Mouse (Mus musculus) adrenal gland, postnatal 4 days (tissue): ENCODE data around the gene Id3. TPM values are rescaled to one million over a fixed set of nuclear protein-coding genes. Genes with fewer than 3 reads are reported as not detected.
"Not testable (repeated sequence)": the region's sequence is repeated elsewhere in the genome, so short reads cannot be mapped to it uniquely, and the experiment has no call there.

Source experiments
- DNase-seq, 2 experiments: peaks; one replicate each; pipeline ENCODE4 v3.0.0; 2021 to 2022; ENCODE audit warnings: low spot score in 2 of 2, mixed read lengths in 2 of 2
- long read RNA-seq, 2 experiments: library from polyadenylated mRNA; stranded (forward); transcript quantifications; one replicate each; pipeline ENCODE4 v2.0.0; 2021
- total RNA-seq, 2 experiments: library from RNA; stranded (reverse); gene quantifications; 2 replicates each; pipeline ENCODE4 v1.2.3; 2021

The Id3 gene
- 10 to 100 TPM; 97.4 to 99.5 TPM for total RNA-seq
- long read RNA-seq, experiment 1, transcript Id3-201 (3 exons, 1,278 nt) = major isoform, 113 of 122 reads
- long read RNA-seq, experiment 1, partial matches to known transcripts = 1 of 122 reads
- long read RNA-seq, experiment 1, other reads (novel, unspliced or antisense) = 4 of 122 reads
- long read RNA-seq, experiment 2, transcript Id3-201 (3 exons, 1,278 nt) = major isoform, 153 of 186 reads
- long read RNA-seq, experiment 2, transcript Id3-203 (2 exons, 738 nt) = minor isoform, 5 of 186 reads
- long read RNA-seq, experiment 2, partial matches to known transcripts = 1 of 186 reads
- long read RNA-seq, experiment 2, other reads (novel, unspliced or antisense) = 27 of 186 reads

GRCm38 (mm10) chr4:136143193-136143976 lies at the start of gene Id3:
Gene Id3 (plus strand): TSS chr4:136143497.
- peak; percentile 90 to 95 for DNase-seq

GRCm38 (mm10) chr4:136094519-136095219 lies 48.6 kb upstream of the Id3 start:
- no peak for DNase-seq

GRCm38 (mm10) chr4:136095490-136096105 lies 47.7 kb upstream of the Id3 start:
- DNase-seq = no peak

GRCm38 (mm10) chr4:136096446-136097113 lies 46.7 kb upstream of the Id3 start:
- no peak for DNase-seq

- no peak for DNase-seq
These were observed 44.9 kb upstream of the Id3 start for GRCm38 (mm10) chr4:136098446-136098845.

GRCm38 (mm10) chr4:136100396-136101070 lies 42.8 kb upstream of the Id3 start:
- no peak for DNase-seq

- not testable (repeated sequence) for DNase-seq
These were observed 41.5 kb upstream of the Id3 start for GRCm38 (mm10) chr4:136101753-136102152.

GRCm38 (mm10) chr4:136104590-136105337 lies 38.5 kb upstream of the Id3 start:
- DNase-seq = no peak

- no peak for DNase-seq
These were observed 36.4 kb upstream of the Id3 start for GRCm38 (mm10) chr4:136106880-136107301.

- no peak for DNase-seq
These were observed 34.1 kb upstream of the Id3 start for GRCm38 (mm10) chr4:136109153-136109552.

GRCm38 (mm10) chr4:136109941-136110900 lies 33.1 kb upstream of the Id3 start:
- no peak for DNase-seq

GRCm38 (mm10) chr4:136112344-136112743 lies 31.0 kb upstream of the Id3 start:
- DNase-seq = no peak

- no peak for DNase-seq
These were observed 28.6 kb upstream of the Id3 start for GRCm38 (mm10) chr4:136114747-136115146.

- DNase-seq = no peak
These were observed 26.3 kb upstream of the Id3 start for GRCm38 (mm10) chr4:136117022-136117421.

- DNase-seq = no peak
These were observed 23.3 kb upstream of the Id3 start for GRCm38 (mm10) chr4:136120041-136120440.

GRCm38 (mm10) chr4:136121158-136121557 lies 22.1 kb upstream of the Id3 start:
- DNase-seq = no peak

GRCm38 (mm10) chr4:136121844-136122468 lies 21.3 kb upstream of the Id3 start:
- no peak for DNase-seq
